Mouse (Mus musculus): ENCODE measurements at regions not wholly inside any gene's neighbourhood (a gene's known extent, or its start where the extent isn't known, plus 50 kb on each side); places are given as distances from the start of the nearest gene placed in this dataset.
"Not testable (repeated sequence)": the region's sequence is repeated elsewhere in the genome, so short reads cannot be mapped to it uniquely, and the experiment has no call there.

- DNase-seq (ENCODE audit: extremely low spot score), result no peak
Observed at GRCm38 (mm10) chr2:10658317-10658716, 288.0 kb downstream of the Sfmbt2 start.

GRCm38 (mm10) chr2:10667915-10668314 is 297.6 kb downstream of the Sfmbt2 start:
- not testable (repeated sequence) for DNase-seq (ENCODE audit: extremely low spot score)

DNA sequence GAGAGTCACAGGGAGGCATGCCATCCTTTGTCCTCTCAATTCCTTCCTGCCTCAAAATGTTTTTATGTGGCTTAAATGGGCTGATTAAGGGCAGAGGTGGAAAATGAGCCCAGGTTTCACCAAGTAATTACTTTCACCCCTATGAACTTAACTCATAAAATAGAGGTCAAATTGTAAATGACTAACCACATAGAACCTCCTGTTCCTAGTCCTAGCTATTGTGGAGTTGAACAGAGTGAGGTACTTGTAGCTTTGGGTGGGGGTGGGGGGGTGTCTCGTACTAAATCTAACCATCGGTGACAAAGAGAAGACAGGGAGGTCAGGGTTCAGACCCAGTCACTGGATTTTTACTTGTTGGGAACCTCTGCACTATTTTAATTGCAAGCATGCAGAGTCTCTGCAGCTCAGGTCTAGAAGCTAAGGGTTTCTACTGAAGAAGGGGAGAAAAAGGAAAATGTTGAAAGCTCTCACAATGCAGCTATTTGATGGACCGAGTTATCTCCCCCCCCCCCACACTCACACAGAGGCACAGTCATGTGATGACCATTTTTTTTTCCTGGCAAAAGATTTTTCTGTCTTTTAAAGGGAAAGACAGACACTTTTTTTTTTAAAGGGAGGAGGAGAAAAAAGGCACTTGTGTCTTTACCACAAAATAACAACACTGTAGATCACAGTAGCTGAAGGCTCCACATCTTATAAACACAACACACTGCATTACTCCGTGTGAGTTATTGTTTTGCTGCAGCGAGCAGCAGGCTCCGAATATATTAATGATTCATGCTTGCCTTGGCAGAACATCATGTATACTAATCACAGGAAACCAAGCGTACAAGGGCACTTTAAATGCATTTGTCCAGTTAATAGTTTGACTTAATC is 300.4 kb downstream of the Sfmbt2 start:
- peak; percentile 4 for DNase-seq (ENCODE audit: extremely low spot score)

GRCm38 (mm10) chr2:10671299-10671632 is 301.0 kb downstream of the Sfmbt2 start:
- DNase-seq (ENCODE audit: extremely low spot score), result no peak

- no peak for DNase-seq (ENCODE audit: extremely low spot score)
Observed at GRCm38 (mm10) chr2:10672196-10672595, 301.9 kb downstream of the Sfmbt2 start.

DNA sequence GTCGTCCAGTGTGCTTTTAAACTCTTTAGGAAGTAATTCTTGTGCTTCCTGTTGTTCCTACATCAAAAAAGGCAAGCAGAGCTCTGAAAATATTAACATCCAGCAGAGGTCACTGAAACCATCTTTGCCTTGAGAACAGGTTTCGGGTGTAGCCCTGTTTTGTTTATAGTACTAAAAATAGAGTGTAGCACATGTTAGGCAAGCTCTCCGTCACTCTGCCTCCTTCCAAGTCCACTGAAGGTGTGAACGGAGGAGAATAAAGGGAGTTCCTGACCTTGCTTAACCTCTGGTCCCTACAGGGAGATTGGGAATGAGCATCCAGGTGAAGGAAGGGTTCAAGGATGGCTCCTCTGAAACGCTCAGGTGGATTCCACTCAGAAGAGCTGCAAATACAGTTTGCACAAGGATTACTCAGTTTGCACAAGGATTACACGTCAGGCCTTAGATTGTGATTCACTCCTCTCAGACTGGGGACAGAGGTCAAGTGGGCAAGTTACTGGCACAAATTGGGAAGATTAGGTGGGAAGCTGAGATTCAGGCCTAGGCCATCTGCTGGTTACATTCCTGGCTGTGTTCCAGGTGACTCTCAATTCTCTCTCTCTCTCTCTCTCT is 304.5 kb downstream of the Sfmbt2 start:
- no peak for DNase-seq (ENCODE audit: extremely low spot score)

- peak; percentile 5 for DNase-seq (ENCODE audit: extremely low spot score)
Observed at GRCm38 (mm10) chr2:10701459-10701858, 331.1 kb downstream of the Sfmbt2 start.

- DNase-seq (ENCODE audit: extremely low spot score), result no peak
Observed at GRCm38 (mm10) chr2:10718366-10718765, 348.1 kb downstream of the Sfmbt2 start.

- not testable (repeated sequence) for DNase-seq (ENCODE audit: extremely low spot score)
Observed at GRCm38 (mm10) chr2:10734337-10734736, 364.0 kb downstream of the Sfmbt2 start.

DNA sequence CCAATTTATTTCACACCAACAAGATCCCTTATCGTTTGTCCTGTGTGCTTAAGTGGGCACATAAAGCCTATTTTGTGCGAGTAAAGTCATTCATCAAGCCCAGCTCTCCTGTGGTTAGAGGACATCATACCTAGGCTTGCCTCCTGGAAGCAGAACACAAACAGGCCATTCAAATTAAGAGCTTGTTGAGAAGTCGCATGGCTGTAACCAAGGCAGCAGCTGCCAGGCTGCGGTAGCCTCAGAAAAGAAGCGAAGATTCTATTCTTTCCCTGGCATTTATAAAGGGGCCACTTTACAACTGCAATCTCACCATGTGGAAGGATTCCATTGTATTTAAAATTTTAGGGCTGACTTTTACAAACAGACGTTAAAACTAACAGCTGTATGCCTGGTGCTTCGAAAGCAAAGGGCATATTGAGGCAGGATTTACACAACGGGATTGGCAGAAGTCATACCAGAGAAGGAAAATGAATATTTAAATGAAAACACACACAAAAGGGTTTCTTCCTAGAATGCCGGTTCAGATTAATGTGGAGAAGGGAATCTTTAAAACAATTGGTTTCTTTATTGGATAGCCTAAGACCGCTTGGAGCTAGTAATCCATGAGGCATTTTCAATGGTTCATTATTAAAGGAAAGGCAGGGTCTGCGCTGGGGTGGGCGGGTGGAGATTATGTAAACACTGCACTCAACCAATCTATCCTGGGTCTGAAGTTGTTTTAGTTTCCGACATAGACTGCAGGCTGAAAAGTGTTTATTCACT is 366.6 kb downstream of the Sfmbt2 start:
- DNase-seq (ENCODE audit: extremely low spot score), result peak; percentile 22

DNA sequence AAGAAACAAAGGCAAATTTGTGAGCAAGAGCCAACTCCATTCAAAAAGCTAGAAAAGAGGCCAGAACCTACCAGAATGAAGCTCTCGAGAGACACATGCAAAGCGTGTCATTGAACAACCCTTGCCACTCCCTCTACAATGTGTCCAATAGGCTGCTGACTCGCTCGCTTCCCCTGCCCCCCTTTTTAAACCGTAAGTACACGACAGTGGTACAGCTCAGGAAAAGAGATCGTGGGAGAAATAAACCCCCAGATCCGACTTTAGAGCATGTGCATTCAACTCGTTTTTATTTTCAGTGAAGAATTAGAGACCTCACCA is 367.1 kb downstream of the Sfmbt2 start:
- peak; percentile 14 for DNase-seq (ENCODE audit: extremely low spot score)

DNA sequence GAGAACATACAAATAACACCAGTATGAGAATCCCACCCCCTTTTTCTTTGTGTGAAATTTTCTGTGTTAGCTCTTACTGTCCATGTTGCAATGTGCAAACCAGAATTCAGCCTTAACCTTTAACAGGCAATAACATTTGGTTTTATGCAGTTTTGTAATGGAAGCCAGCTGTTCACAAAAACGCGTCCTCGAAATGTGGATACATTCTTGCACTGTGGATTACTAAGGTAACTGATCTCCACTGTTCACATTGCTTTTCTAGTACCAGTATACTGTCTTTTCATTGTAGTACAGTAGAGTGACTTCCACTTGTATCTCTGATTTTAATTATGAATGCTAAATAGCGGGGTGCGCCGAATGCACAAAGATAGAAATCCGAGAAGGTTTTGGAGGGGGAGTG is 374.8 kb downstream of the Sfmbt2 start:
- DNase-seq (ENCODE audit: extremely low spot score), result no peak

GRCm38 (mm10) chr2:10755375-10755774 is 385.1 kb downstream of the Sfmbt2 start:
- no peak for DNase-seq (ENCODE audit: extremely low spot score)

DNA sequence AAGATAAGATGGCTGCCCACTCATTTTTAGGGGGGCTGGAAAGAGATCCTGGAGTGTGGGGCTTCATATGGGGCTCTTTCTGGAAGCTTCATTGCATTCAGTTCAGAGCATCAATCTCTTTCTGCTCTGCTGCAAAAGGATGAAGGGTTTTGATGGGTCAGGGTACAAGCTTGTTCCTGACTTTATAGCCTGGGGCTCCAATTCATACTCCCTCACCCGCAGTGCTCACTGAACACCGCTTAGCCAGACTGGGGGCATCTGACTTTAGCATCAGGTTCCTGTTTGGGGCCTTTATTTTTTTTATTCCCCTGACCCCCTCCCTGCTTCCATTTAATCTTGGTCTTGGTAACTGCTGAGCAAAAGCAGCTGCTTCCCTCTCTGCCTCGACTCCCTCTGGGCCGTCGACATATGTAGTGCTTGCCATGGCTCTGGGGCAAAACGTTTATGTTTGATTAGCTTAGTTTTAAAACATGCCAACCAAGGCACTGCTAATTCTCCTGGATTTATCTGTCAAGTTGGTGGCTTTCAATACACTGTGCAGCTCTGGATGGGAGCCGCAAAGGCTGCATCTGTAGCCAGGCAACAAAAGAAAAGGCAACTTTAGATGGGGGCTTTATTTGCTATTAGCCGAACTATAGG is 387.0 kb downstream of the Sfmbt2 start:
- no peak for DNase-seq (ENCODE audit: extremely low spot score)

GRCm38 (mm10) chr2:10757886-10758285 is 387.6 kb downstream of the Sfmbt2 start:
- no peak for DNase-seq (ENCODE audit: extremely low spot score)

GRCm38 (mm10) chr2:10762236-10762635 is 391.9 kb downstream of the Sfmbt2 start:
- no peak for DNase-seq (ENCODE audit: extremely low spot score)

DNA sequence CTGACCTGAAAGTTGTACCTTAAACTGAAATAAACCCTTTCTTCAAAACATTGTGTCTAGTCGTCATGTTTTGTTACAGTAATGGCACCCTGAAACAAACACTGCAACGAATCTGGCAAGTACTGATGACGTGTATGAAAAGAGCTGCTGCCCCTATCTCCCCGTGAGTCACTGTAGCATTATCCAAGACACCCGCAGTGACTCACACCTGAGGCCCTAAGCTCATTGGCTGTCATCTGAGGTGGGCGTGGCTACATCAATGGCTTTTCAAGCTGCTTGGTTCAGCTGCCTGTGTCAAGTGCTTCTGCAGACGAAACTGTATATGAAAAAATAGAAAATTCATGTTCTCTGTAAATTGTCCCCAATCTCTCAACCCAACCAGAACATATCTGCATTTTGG is 388.8 kb upstream of the Prkcq start:
- DNase-seq (ENCODE audit: extremely low spot score), result no peak

GRCm38 (mm10) chr2:10783594-10783993 is 388.3 kb upstream of the Prkcq start:
- DNase-seq (ENCODE audit: extremely low spot score), result no peak

- DNase-seq (ENCODE audit: extremely low spot score), result no peak
Observed at GRCm38 (mm10) chr2:10784266-10784665, 387.6 kb upstream of the Prkcq start.

DNA sequence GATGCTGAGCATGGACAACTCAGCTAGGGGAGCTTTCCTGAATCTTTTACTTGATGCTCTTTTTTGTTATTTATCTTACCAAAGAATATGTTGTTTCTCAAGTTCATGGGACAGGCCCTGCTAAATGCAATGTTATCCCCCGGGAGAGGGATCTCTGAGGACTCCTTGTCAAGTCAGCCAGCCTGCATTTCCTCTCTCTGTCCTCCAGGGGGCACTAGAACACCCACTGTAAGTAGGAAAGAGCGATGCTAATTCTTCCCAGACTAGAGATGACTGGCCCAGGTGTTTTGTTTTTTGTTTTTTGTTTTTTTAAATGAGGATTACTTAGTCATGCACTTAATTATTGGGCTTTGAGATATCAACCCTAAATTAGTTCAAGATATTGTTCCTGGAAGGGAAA is 386.8 kb upstream of the Prkcq start:
- DNase-seq (ENCODE audit: extremely low spot score), result peak; percentile 60

GRCm38 (mm10) chr2:10788509-10788908 is 383.4 kb upstream of the Prkcq start:
- no peak for DNase-seq (ENCODE audit: extremely low spot score)

GRCm38 (mm10) chr2:10791233-10791632 is 380.7 kb upstream of the Prkcq start:
- DNase-seq (ENCODE audit: extremely low spot score), result no peak

Data from embryo, embryonic 9.5 days (tissue).